Mouse (Mus musculus) myocyte (in vitro differentiated cells): ENCODE data around the gene Gmppb. TPM values are rescaled to one million over a fixed set of nuclear protein-coding genes. Genes with fewer than 3 reads are reported as not detected.
A peak's percentile ranks its signal among the peaks of the same experiment; 100 is the strongest.

Experiments used
- H3K27me3 ChIP-seq: one replicate; pipeline ENCODE4 v1.6.1; 2011; ENCODE audit not compliant: control insufficient read depth, insufficient read depth, insufficient read length
- H3K36me3 ChIP-seq: one replicate; pipeline ENCODE4 v1.6.1; 2011; ENCODE audit not compliant: control insufficient read depth, insufficient read depth
- H3K4me2 ChIP-seq: one replicate; pipeline ENCODE4 v1.6.1; 2011; ENCODE audit warnings: low read depth, control low read depth
- H3K4me3 ChIP-seq: one replicate; pipeline ENCODE4 v1.5.1; 2011; ENCODE audit warnings: mild to moderate bottlenecking, control low read depth, moderate library complexity
- H3K79me2 ChIP-seq: one replicate; pipeline ENCODE4 v1.6.1; 2011; ENCODE audit not compliant: control insufficient read depth, insufficient read depth
- H3ac ChIP-seq: one replicate; pipeline ENCODE4 v1.6.1; 2011; ENCODE audit not compliant: control insufficient read depth, insufficient read length
- CEBPB ChIP-seq: IDR thresholded peaks from 2 replicates; pipeline ENCODE4 v1.6.1; 2011; ENCODE audit warnings: mild to moderate bottlenecking, moderate library complexity; ENCODE audit not compliant: poor library complexity, insufficient read depth, severe bottlenecking
- E2F4 ChIP-seq: IDR thresholded peaks from one replicate; pipeline ENCODE4 v1.6.1; 2011; ENCODE audit warnings: mild to moderate bottlenecking, control low read depth, moderate library complexity; ENCODE audit not compliant: insufficient read depth
- MAX ChIP-seq: IDR thresholded peaks from one replicate; pipeline ENCODE4 v1.6.1; 2011; ENCODE audit warnings: low read depth, mild to moderate bottlenecking, control low read depth
- MYOD1 ChIP-seq, 3 experiments: IDR thresholded peaks; one replicate each; pipeline ENCODE4 v1.6.1; 2011; ENCODE audit warnings: control low read depth in 2 of 3, low read depth in 2 of 3, mild to moderate bottlenecking in 2 of 3, moderate library complexity in 1 of 3; ENCODE audit not compliant: insufficient read length in 2 of 3, control insufficient read depth in 1 of 3
- MYOG ChIP-seq, 3 experiments: IDR thresholded peaks; one replicate each; pipeline ENCODE4 v1.6.1; 2011; ENCODE audit warnings: control low read depth in 2 of 3, low read depth in 2 of 3, mild to moderate bottlenecking in 2 of 3; ENCODE audit not compliant: insufficient read length in 2 of 3, control insufficient read depth in 1 of 3, insufficient read depth in 1 of 3
- POLR2A ChIP-seq: IDR thresholded peaks from one replicate; pipeline ENCODE4 v1.6.1; 2011; ENCODE audit warnings: low read depth, mild to moderate bottlenecking, control low read depth, moderate library complexity; ENCODE audit not compliant: insufficient read length
- POLR2AphosphoS2 ChIP-seq: IDR thresholded peaks from one replicate; pipeline ENCODE4 v1.6.1; 2011; ENCODE audit warnings: low read depth, control low read depth; ENCODE audit not compliant: insufficient read length
- REST ChIP-seq: IDR thresholded peaks from one replicate; pipeline ENCODE4 v1.6.1; 2011; ENCODE audit warnings: mild to moderate bottlenecking, control low read depth, moderate library complexity; ENCODE audit not compliant: insufficient read depth, insufficient read length
- SRF ChIP-seq: IDR thresholded peaks from one replicate; pipeline ENCODE4 v1.6.1; 2011; ENCODE audit warnings: low read depth; ENCODE audit not compliant: control insufficient read depth, insufficient read length
- TCF12 ChIP-seq: IDR thresholded peaks from one replicate; pipeline ENCODE4 v1.6.1; 2011; ENCODE audit warnings: mild to moderate bottlenecking, control low read depth; ENCODE audit not compliant: poor library complexity, insufficient read depth, severe bottlenecking
- TCF3 ChIP-seq: IDR thresholded peaks from one replicate; pipeline ENCODE4 v1.6.1; 2011; ENCODE audit warnings: low read depth, control low read depth; ENCODE audit not compliant: insufficient read length
- USF1 ChIP-seq: IDR thresholded peaks from one replicate; pipeline ENCODE4 v1.6.1; 2011; ENCODE audit warnings: low read depth, mild to moderate bottlenecking, control low read depth, moderate library complexity
- polyA plus RNA-seq: library from polyadenylated mRNA; unstranded; fragments of >200 nt; fragmentation: generic; extraction: Trizol; gene quantifications from one replicate; pipeline ENCODE4 v1.2.1, GENCODE M21; 2012; ENCODE audit warnings: missing spikeins

The Gmppb gene
- 32.0 TPM for polyA plus RNA-seq

DNA sequence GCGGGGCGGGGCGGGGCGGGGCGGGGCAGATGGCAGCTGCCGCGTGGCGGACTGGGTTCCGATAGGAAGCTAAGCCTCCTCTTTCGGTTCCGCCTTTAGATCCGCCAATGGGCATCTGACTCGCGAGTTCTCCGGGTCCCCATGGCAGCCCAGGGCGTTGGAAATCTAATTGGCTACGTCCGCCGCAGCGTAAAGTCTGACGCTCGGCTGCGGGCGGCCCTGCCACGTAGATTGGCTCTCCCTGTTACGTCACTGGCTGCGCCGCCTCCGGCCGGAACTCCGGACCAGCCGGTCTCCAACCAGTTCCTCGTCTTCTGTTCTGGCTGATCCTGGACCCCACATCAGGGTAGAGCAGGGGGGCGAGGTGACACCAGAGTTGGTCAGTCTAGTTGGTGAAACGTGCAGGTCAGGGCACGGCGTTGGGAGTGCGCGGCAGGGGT is at the start of gene Gmppb:
TSS of gene Gmppb (plus strand) at position 227 of the 440 bp plus-strand sequence.
- no peaks in the 10 kb centered on the region for H3K27me3 ChIP-seq
- H3K4me2 ChIP-seq, result peak within 1 kb of the TSS; percentile 88
- peaks cover 7% of the 10 kb centered on the region for H3K79me2 ChIP-seq
- peak within 1 kb of the TSS; percentile 32 for H3ac ChIP-seq
- peak within 1 kb of the TSS; percentile 77 for H3K4me3 ChIP-seq
- TF ChIP-seq POLR2A, result peak; percentile 60
- TF ChIP-seq POLR2AphosphoS2, result peak; percentile 77
- no peak for TF ChIP-seq REST
- TF ChIP-seq TCF3, result no peak
- TF ChIP-seq MYOD1 (IDR thresholded peaks at IDR 0.05; ENCODE audit: control insufficient read depth in 1 of 3, insufficient read length in 2 of 3, low read depth in 2 of 3), result peak in 1 of 3 experiments; percentile 43
- TF ChIP-seq SRF, result peak; percentile 8
- TF ChIP-seq E2F4, result no peak
- no peak for TF ChIP-seq MAX
- peak in 1 of 3 experiments; percentile 34 for TF ChIP-seq MYOG (IDR thresholded peaks at IDR 0.05; ENCODE audit: control insufficient read depth in 1 of 3, insufficient read depth in 1 of 3, insufficient read length in 2 of 3, low read depth in 2 of 3)
- no peak for TF ChIP-seq CEBPB
- TF ChIP-seq TCF12, result no peak
- TF ChIP-seq USF1, result no peak
- H3K36me3 ChIP-seq, result no peaks in the 10 kb centered on the region

DNA sequence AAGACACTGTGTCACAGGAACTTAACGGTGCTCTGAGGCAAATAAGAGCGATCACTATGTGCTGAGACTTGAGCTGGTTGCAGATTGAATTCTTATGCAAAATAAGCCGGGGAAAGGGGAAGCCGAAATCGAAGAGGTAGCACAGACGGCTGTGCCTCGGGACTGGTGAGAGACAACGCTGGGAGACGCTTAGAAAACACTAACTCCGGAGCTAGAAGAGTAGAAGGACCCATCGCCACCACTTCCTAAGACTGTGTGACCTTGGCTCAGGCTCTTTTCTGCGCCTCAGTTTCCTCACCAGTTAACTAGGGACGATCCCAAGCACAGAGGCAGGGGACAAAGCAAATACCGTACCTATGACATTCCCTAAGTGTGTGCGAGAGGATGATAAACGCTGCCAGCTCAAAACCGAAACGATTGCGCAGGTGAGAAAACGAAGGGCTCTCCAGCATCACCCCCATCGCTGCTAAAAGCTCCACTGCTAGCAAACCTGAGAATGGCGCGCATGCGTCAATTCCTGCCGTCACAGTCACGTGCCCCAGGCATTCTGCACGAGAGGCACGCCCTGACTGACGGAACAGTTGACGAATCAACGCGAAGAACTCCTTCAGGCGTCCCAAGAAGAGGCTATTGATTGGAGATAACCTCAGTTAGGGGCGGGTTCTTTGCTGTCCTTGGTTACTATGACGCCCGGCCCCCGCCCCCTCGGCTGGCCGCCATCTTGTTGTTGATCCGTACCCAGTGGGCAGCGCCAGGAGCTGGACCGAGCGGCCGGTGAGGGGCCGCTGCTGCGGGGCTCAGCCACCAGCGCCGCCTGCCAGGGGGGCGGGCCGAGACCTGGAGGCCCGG is 46.9 kb upstream of the Gmppb start, which contains the start of gene Ip6k1:
TSS of gene Ip6k1 (plus strand) at position 580 of the 849 bp plus-strand sequence.
- Histone ChIP-seq H3K79me2 (peaks cover 41% of the 10 kb centered on the region), H3K4me2 (peak within 1 kb of the TSS; percentile 94), H3ac (peak within 1 kb of the TSS; percentile 62), H3K36me3 (no peaks in the 10 kb centered on the region), H3K27me3 (peaks cover 25% of the 10 kb centered on the region), H3K4me3 (peak within 1 kb of the TSS; percentile 45)
- TF ChIP-seq USF1 (peak; percentile 100), TCF12 (no peak), POLR2A (peak; percentile 87), CEBPB (no peak), SRF (peak; percentile 19), POLR2AphosphoS2 (peak; percentile 82), MAX (no peak)

DNA sequence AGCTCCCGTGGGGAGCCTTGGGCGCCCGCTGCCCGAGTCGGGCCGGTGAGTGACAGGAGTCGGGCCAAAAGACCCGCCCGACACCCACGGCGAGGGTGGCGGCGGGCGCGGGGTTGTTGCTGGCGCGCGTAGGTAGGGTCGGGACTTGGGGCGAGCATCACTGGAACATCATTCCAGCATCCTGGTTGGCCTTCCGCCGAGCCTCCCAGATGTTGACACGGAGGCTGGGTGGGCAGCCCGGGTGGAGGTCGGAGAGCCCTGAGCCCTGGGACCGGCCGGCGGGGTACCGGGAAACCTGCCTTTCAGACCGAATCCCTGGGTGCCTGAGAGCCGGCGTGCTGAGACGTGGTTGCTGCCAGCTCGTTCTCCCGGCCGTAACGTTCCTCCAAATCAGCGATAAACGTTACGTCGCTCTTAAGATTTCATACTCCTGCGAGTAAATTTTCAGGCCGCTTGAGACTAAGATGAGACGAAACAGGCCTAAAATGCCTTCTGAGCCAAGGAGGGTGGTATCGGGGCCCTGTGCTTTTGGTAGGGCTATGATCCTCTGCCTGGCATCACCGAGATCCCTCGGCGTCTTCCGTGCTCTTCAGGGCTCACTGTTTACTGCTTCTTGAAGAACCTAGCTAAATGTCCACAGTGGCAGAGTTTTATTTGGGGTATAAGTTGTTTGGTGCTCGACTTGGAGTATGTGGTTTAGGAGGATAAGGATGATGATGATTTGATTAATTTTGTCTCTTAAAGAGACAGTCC is 46.1 kb upstream of the Gmppb start:
- TF ChIP-seq POLR2AphosphoS2 (no peak), MYOG (IDR thresholded peaks at IDR 0.05; ENCODE audit: control insufficient read depth in 1 of 3, insufficient read depth in 1 of 3, insufficient read length in 2 of 3, low read depth in 2 of 3) (no peak), POLR2A (no peak)
- no peaks in the 10 kb centered on the region for H3K36me3 ChIP-seq
- peak overlapping the region; percentile 94 for H3K4me2 ChIP-seq
- peak overlapping the region; percentile 62 for H3ac ChIP-seq
- peaks cover 18% of the 10 kb centered on the region for H3K27me3 ChIP-seq
- H3K79me2 ChIP-seq, result peaks cover 49% of the 10 kb centered on the region
- peak overlapping the region; percentile 45 for H3K4me3 ChIP-seq

DNA sequence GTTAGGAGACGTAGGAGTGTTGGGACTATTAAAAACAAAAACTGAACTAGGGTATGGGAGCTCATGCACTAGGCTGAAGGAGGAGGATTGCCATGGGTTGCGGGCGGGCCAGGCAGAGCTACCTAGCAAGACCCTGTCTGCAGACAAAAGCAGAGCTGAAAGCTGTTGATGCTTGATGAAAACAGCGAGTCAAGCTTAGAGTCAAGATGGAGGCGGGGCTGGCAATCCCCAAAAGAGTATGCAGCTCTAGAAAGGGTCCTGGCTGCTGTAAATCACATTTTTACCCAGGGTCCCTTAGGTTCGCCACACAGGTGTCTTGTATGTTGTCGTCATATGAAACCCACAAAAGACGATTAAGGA is 45.5 kb upstream of the Gmppb start:
- Histone ChIP-seq H3ac (peak overlapping the region; percentile 62), H3K4me2 (peak overlapping the region; percentile 94), H3K27me3 (peaks cover 13% of the 10 kb centered on the region), H3K4me3 (peak overlapping the region; percentile 45), H3K79me2 (peaks cover 55% of the 10 kb centered on the region), H3K36me3 (no peaks in the 10 kb centered on the region)
- no peak for TF ChIP-seq MYOG (IDR thresholded peaks at IDR 0.05; ENCODE audit: control insufficient read depth in 1 of 3, insufficient read depth in 1 of 3, insufficient read length in 2 of 3, low read depth in 2 of 3)
- no peak for TF ChIP-seq CEBPB
- no peak for TF ChIP-seq TCF3
- no peak for TF ChIP-seq MYOD1 (IDR thresholded peaks at IDR 0.05; ENCODE audit: control insufficient read depth in 1 of 3, insufficient read length in 2 of 3, low read depth in 2 of 3)
- TF ChIP-seq MAX, result no peak
- no peak for TF ChIP-seq SRF
- TF ChIP-seq E2F4, result no peak
- TF ChIP-seq REST, result no peak
- TF ChIP-seq POLR2AphosphoS2, result no peak
- no peak for TF ChIP-seq POLR2A
- no peak for TF ChIP-seq USF1
- TF ChIP-seq TCF12, result no peak

DNA sequence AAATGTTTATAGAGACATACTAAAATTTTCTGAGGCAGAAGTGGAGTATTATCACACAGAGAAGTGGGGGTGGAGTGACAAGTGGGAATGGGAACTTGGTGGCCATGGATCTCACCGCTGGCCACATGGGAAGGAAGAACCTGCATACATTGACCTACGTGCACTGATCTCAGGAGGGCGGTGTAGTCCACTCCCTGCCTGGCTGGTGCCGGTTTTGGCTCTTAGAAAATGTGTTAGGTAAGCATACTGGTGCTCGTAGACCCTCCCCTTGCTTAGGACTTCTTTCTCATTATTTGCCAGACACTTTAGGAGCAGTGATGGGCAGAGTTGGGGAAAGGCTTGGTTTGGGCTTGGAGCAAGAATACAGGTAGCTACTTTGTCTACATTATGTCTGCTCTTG is 41.0 kb upstream of the Gmppb start:
- Histone ChIP-seq H3K4me2 (no peak overlapping the region), H3ac (no peak overlapping the region), H3K4me3 (no peak overlapping the region), H3K36me3 (no peaks in the 10 kb centered on the region), H3K79me2 (peaks cover 93% of the 10 kb centered on the region), H3K27me3 (no peaks in the 10 kb centered on the region)
- TF ChIP-seq POLR2AphosphoS2 (no peak), MYOG (IDR thresholded peaks at IDR 0.05; ENCODE audit: control insufficient read depth in 1 of 3, insufficient read depth in 1 of 3, insufficient read length in 2 of 3, low read depth in 2 of 3) (no peak), MYOD1 (IDR thresholded peaks at IDR 0.05; ENCODE audit: control insufficient read depth in 1 of 3, insufficient read length in 2 of 3, low read depth in 2 of 3) (no peak)
